Mouse (Mus musculus): ENCODE measurements around the gene Pycard. TPM values are rescaled to one million over a fixed set of nuclear protein-coding genes. Genes with fewer than 3 reads are reported as not detected.

The Pycard gene
- total and polyA plus RNA-seq, 3 experiments: 5.1 to 52.5 (median 8.1) TPM

- H3K79me2 ChIP-seq (replicated peaks; ENCODE audit: control insufficient read depth, extremely low read depth, insufficient read depth, poor library complexity, severe bottlenecking): no peaks in the 10 kb centered on the region
- H3K36me3 ChIP-seq (replicated peaks in 1 of 2; ENCODE audit: control insufficient read depth in 1 of 2, insufficient read depth in 1 of 2, low read length in 1 of 2): peaks cover 14 to 82% of the 10 kb centered on the region in 2 experiments
- no peak overlapping the region for H3K27ac ChIP-seq (ENCODE audit: insufficient read depth, low read depth)
- peak; percentile 56 to 72 for TF ChIP-seq CTCF (conservative IDR thresholded peaks at IDR 0.05 in 1 of 2, IDR thresholded peaks at IDR 0.05 in 1 of 2; ENCODE audit: low read depth in 2 of 2, low read length in 2 of 2)
- TF ChIP-seq ETS1 (conservative IDR thresholded peaks at IDR 0.05; ENCODE audit: low read depth, low read length): no peak
- peak; percentile 39 for TF ChIP-seq POLR2AphosphoS2 (IDR thresholded peaks at IDR 0.05; ENCODE audit: low read depth, low read length)
- peak; percentile 28; the same call in 1 of the 2 replicates for TF ChIP-seq RAD21 (IDR thresholded peaks at IDR 0.05; ENCODE audit: low read depth, low read length)
- TF ChIP-seq ZNF384 (IDR thresholded peaks at IDR 0.05; ENCODE audit: low read depth, low read length): peak; percentile 83
- TF ChIP-seq SMC3 (IDR thresholded peaks at IDR 0.05; ENCODE audit: low read depth, low read length): peak; percentile 30
- peak; percentile 27; the same call in 1 of the 2 replicates for TF ChIP-seq CHD2 (IDR thresholded peaks at IDR 0.05; ENCODE audit: low read length)
- TF ChIP-seq ZC3H11A (IDR thresholded peaks at IDR 0.05; ENCODE audit: low read depth, low read length): no peak
- dilution Hi-C loops (cut with MboI; ENCODE audit: extremely low pct_ligation_motif_present, extremely low pct_unique_long_range_greater_than_20kb, low sequenced_read_pairs): no loop called here
- no peaks in the 10 kb centered on the region for H3K27me3 ChIP-seq (replicated peaks)
- no peaks in the 10 kb centered on the region for H3K9me3 ChIP-seq (replicated peaks; ENCODE audit: low read length)
- in situ Hi-C loops (cut with MboI; ENCODE audit: low pct_ligation_motif_present, low pct_unique_long_range_greater_than_20kb, low sequenced_read_pairs): loop anchor here (10.0 kb wide), 1 partner anchor 213 kb away; the partner anchor contains the start of gene Cox6a2
- H3K4me1 ChIP-seq (ENCODE audit: control insufficient read depth in 1 of 2, insufficient read depth in 2 of 2): peaks cover 2 to 21% of the 10 kb centered on the region in 2 experiments; a peak in 3 of 4 replicates
- H3K4me3 ChIP-seq (replicated peaks in 1 of 3; ENCODE audit: low read depth in 2 of 3, low read length in 2 of 3, poor library complexity in 1 of 3): no peak overlapping the region
- H3K9ac ChIP-seq (ENCODE audit: insufficient read depth, low read depth): no peak overlapping the region
- DNase-seq (ENCODE audit: extremely low read depth): peak; percentile 66
- peak overlapping the region; percentile 16; the same call in 1 of the 2 replicates for H3K4me2 ChIP-seq (ENCODE audit: insufficient read depth, low read depth, poor library complexity, severe bottlenecking)
These were observed 1.8 kb downstream of the Pycard start for GRCm38 (mm10) chr7:127991643-127992487.

GRCm38 (mm10) chr7:127988904-127989303 is 4.8 kb downstream of the Pycard start:
- Histone ChIP-seq H3K79me2 (replicated peaks; ENCODE audit: control insufficient read depth, extremely low read depth, insufficient read depth, poor library complexity, severe bottlenecking) (no peaks in the 10 kb centered on the region), H3K27ac (ENCODE audit: insufficient read depth, low read depth) (no peak overlapping the region), H3K36me3 (replicated peaks in 1 of 2; ENCODE audit: control insufficient read depth in 1 of 2, insufficient read depth in 1 of 2, low read length in 1 of 2) (peaks cover 32 to 91% of the 10 kb centered on the region in 2 experiments), H3K4me2 (ENCODE audit: insufficient read depth, low read depth, poor library complexity, severe bottlenecking) (no peak overlapping the region), H3K9me3 (replicated peaks; ENCODE audit: low read length) (no peaks in the 10 kb centered on the region), H3K4me3 (replicated peaks in 1 of 3; ENCODE audit: low read depth in 2 of 3, low read length in 2 of 3, poor library complexity in 1 of 3) (no peak overlapping the region), H3K9ac (ENCODE audit: insufficient read depth, low read depth) (no peak overlapping the region), H3K4me1 (ENCODE audit: control insufficient read depth in 1 of 2, insufficient read depth in 2 of 2) (peaks cover 2 to 19% of the 10 kb centered on the region in 2 experiments; a peak in 3 of 4 replicates), H3K27me3 (replicated peaks) (no peaks in the 10 kb centered on the region)
- DNase-seq (ENCODE audit: extremely low read depth): no peak
- in situ Hi-C loops (cut with MboI; ENCODE audit: low pct_ligation_motif_present, low pct_unique_long_range_greater_than_20kb, low sequenced_read_pairs) (no loop called here), dilution Hi-C loops (cut with MboI; ENCODE audit: extremely low pct_ligation_motif_present, extremely low pct_unique_long_range_greater_than_20kb, low sequenced_read_pairs) (no loop called here)
- TF ChIP-seq MAFK (IDR thresholded peaks at IDR 0.05; ENCODE audit: insufficient replicate concordance, low read length) (peak; percentile 63; the same call in 1 of the 2 replicates), ZNF384 (IDR thresholded peaks at IDR 0.05; ENCODE audit: low read depth, low read length) (peak; percentile 63), MAX (IDR thresholded peaks at IDR 0.05; ENCODE audit: low read length) (no peak)

- Histone ChIP-seq H3K36me3 (replicated peaks in 1 of 2; ENCODE audit: control insufficient read depth in 1 of 2, insufficient read depth in 1 of 2, low read length in 1 of 2) (peaks cover 72 to 98% of the 10 kb centered on the region in 2 experiments), H3K9me3 (replicated peaks; ENCODE audit: low read length) (no peaks in the 10 kb centered on the region), H3K9ac (ENCODE audit: insufficient read depth, low read depth) (no peak overlapping the region), H3K27me3 (replicated peaks) (no peaks in the 10 kb centered on the region), H3K27ac (ENCODE audit: insufficient read depth, low read depth) (no peak overlapping the region), H3K79me2 (replicated peaks; ENCODE audit: control insufficient read depth, extremely low read depth, insufficient read depth, poor library complexity, severe bottlenecking) (peaks cover 12% of the 10 kb centered on the region), H3K4me3 (replicated peaks in 1 of 3; ENCODE audit: low read depth in 2 of 3, low read length in 2 of 3, poor library complexity in 1 of 3) (no peak overlapping the region), H3K4me2 (ENCODE audit: insufficient read depth, low read depth, poor library complexity, severe bottlenecking) (no peak overlapping the region), H3K4me1 (ENCODE audit: control insufficient read depth in 1 of 2, insufficient read depth in 2 of 2) (no peaks in the 10 kb centered on the region; a peak in 1 of 4 replicates)
- dilution Hi-C loops (cut with MboI; ENCODE audit: extremely low pct_ligation_motif_present, extremely low pct_unique_long_range_greater_than_20kb, low sequenced_read_pairs): no loop called here
- in situ Hi-C loops (cut with MboI; ENCODE audit: low pct_ligation_motif_present, low pct_unique_long_range_greater_than_20kb, low sequenced_read_pairs): no loop called here
- DNase-seq (ENCODE audit: extremely low read depth): no peak
- TF ChIP-seq MAZ (IDR thresholded peaks at IDR 0.05; ENCODE audit: low read depth, low read length) (no peak), SIN3A (IDR thresholded peaks at IDR 0.05; ENCODE audit: low read length) (no peak), EP300 (IDR thresholded peaks at IDR 0.05; ENCODE audit: low read length) (no peak), TCF12 (IDR thresholded peaks at IDR 0.05; ENCODE audit: low read depth, low read length) (no peak), USF2 (conservative IDR thresholded peaks at IDR 0.05; ENCODE audit: low read depth, low read length) (no peak), MYC (IDR thresholded peaks at IDR 0.05; ENCODE audit: low read depth, low read length) (no peak), NRF1 (IDR thresholded peaks at IDR 0.05; ENCODE audit: low read depth, low read length) (no peak), IRF4 (IDR thresholded peaks at IDR 0.05; ENCODE audit: low read depth, low read length) (no peak), RAD21 (IDR thresholded peaks at IDR 0.05; ENCODE audit: low read depth, low read length) (no peak), PAX5 (IDR thresholded peaks at IDR 0.05; ENCODE audit: low read length) (no peak), HCFC1 (IDR thresholded peaks at IDR 0.05; ENCODE audit: low read depth, low read length) (no peak), NELFE (IDR thresholded peaks at IDR 0.05; ENCODE audit: low read depth, low read length) (no peak), POLR2AphosphoS2 (IDR thresholded peaks at IDR 0.05; ENCODE audit: low read depth, low read length) (no peak), ZKSCAN1 (IDR thresholded peaks at IDR 0.05; ENCODE audit: borderline replicate concordance, low read depth, low read length) (no peak), CHD2 (IDR thresholded peaks at IDR 0.05; ENCODE audit: low read length) (no peak), CTCF (conservative IDR thresholded peaks at IDR 0.05 in 1 of 2, IDR thresholded peaks at IDR 0.05 in 1 of 2; ENCODE audit: low read depth in 2 of 2, low read length in 2 of 2) (no peak), USF1 (IDR thresholded peaks at IDR 0.05; ENCODE audit: low read depth, low read length) (no peak), ZC3H11A (IDR thresholded peaks at IDR 0.05; ENCODE audit: low read depth, low read length) (no peak)
These were observed 13.1 kb downstream of the Pycard start for GRCm38 (mm10) chr7:127980606-127981005.

Measured in CH12.LX (cell line).